Mouse (Mus musculus): ENCODE data around the gene Eftud2. TPM values are rescaled to one million over a fixed set of nuclear protein-coding genes. Genes with fewer than 3 reads are reported as not detected.

Eftud2 gene
- polyA plus RNA-seq, 1 experiment, result 89.9 TPM

- TF ChIP-seq POLR2A (IDR thresholded peaks at IDR 0.05; ENCODE audit: borderline replicate concordance, insufficient read depth, low read length) (no peak), CTCF (IDR thresholded peaks at IDR 0.05; ENCODE audit: borderline replicate concordance, insufficient read depth, low read depth, low read length) (peak; percentile 77)
- H3K27ac ChIP-seq (ENCODE audit: insufficient read depth, low read length), result no peak overlapping the region
- no peaks in the 10 kb centered on the region for H3K27me3 ChIP-seq (ENCODE audit: control insufficient read depth, insufficient read depth, low read length)
- H3K4me1 ChIP-seq (ENCODE audit: control insufficient read depth, insufficient read depth, low read length), result peaks cover under 1% of the 10 kb centered on the region; the same call in 1 of the 2 replicates
- H3K4me3 ChIP-seq (replicated peaks; ENCODE audit: insufficient read depth, low read depth, low read length), result peak overlapping the region; percentile 24
- WGBS, result 6% methylated on average over 43 of the region's 43 CpGs
- DNase-seq, result peak; percentile 73 to 77
Observed at GRCm38 (mm10) chr11:102893015-102893651, 12.3 kb upstream of the Eftud2 start.

GRCm38 (mm10) chr11:102890096-102890495 lies 9.3 kb upstream of the Eftud2 start:
- Histone ChIP-seq H3K4me1 (ENCODE audit: control insufficient read depth, insufficient read depth, low read length) (no peaks in the 10 kb centered on the region), H3K27me3 (ENCODE audit: control insufficient read depth, insufficient read depth, low read length) (no peaks in the 10 kb centered on the region), H3K27ac (ENCODE audit: insufficient read depth, low read length) (no peak overlapping the region), H3K4me3 (replicated peaks; ENCODE audit: insufficient read depth, low read depth, low read length) (no peak overlapping the region)
- DNase-seq, result no peak
- TF ChIP-seq POLR2A (IDR thresholded peaks at IDR 0.05; ENCODE audit: borderline replicate concordance, insufficient read depth, low read length) (no peak), CTCF (IDR thresholded peaks at IDR 0.05; ENCODE audit: borderline replicate concordance, insufficient read depth, low read depth, low read length) (no peak)
- 63% methylated on average over 5 of the region's 5 CpGs for WGBS

- no peak for TF ChIP-seq CTCF (IDR thresholded peaks at IDR 0.05; ENCODE audit: borderline replicate concordance, insufficient read depth, low read depth, low read length)
- no peak for TF ChIP-seq POLR2A (IDR thresholded peaks at IDR 0.05; ENCODE audit: borderline replicate concordance, insufficient read depth, low read length)
- H3K4me3 ChIP-seq (replicated peaks; ENCODE audit: insufficient read depth, low read depth, low read length), result no peak overlapping the region
Observed at GRCm38 (mm10) chr11:102888135-102888534, 7.3 kb upstream of the Eftud2 start.

GRCm38 (mm10) chr11:102887433-102887832 lies 6.6 kb upstream of the Eftud2 start:
- WGBS, result 79% methylated on average over 5 of the region's 5 CpGs
- DNase-seq, result no peak
- no peak for TF ChIP-seq POLR2A (IDR thresholded peaks at IDR 0.05; ENCODE audit: borderline replicate concordance, insufficient read depth, low read length)
- TF ChIP-seq CTCF (IDR thresholded peaks at IDR 0.05; ENCODE audit: borderline replicate concordance, insufficient read depth, low read depth, low read length), result no peak

More at GRCm38 (mm10) chr11:102888135-102888534, 7.3 kb upstream of the Eftud2 start:
- Histone ChIP-seq H3K27ac (ENCODE audit: insufficient read depth, low read length) (no peak overlapping the region), H3K27me3 (ENCODE audit: control insufficient read depth, insufficient read depth, low read length) (no peaks in the 10 kb centered on the region), H3K4me1 (ENCODE audit: control insufficient read depth, insufficient read depth, low read length) (no peaks in the 10 kb centered on the region)
- 46% methylated on average over 3 of the region's 3 CpGs for WGBS
- no peak for DNase-seq

GRCm38 (mm10) chr11:102884616-102885219 lies 3.9 kb upstream of the Eftud2 start, which contains the start of gene Fam187a:
TSS of gene Fam187a (plus strand) at chr11:102885169.
- TF ChIP-seq CTCF (IDR thresholded peaks at IDR 0.05; ENCODE audit: borderline replicate concordance, insufficient read depth, low read depth, low read length) (no peak), POLR2A (IDR thresholded peaks at IDR 0.05; ENCODE audit: borderline replicate concordance, insufficient read depth, low read length) (no peak)
- DNase-seq, result no peak
- Histone ChIP-seq H3K4me1 (ENCODE audit: control insufficient read depth, insufficient read depth, low read length) (no peaks in the 10 kb centered on the region; the same call in 1 of the 2 replicates), H3K4me3 (replicated peaks; ENCODE audit: insufficient read depth, low read depth, low read length) (no peak within 1 kb of the TSS), H3K27ac (ENCODE audit: insufficient read depth, low read length) (no peak within 1 kb of the TSS), H3K27me3 (ENCODE audit: control insufficient read depth, insufficient read depth, low read length) (no peaks in the 10 kb centered on the region)
- WGBS, result 58% methylated on average over 10 of the region's 10 CpGs

More at GRCm38 (mm10) chr11:102887433-102887832, 6.6 kb upstream of the Eftud2 start:
- Histone ChIP-seq H3K4me3 (replicated peaks; ENCODE audit: insufficient read depth, low read depth, low read length) (no peak overlapping the region), H3K4me1 (ENCODE audit: control insufficient read depth, insufficient read depth, low read length) (no peaks in the 10 kb centered on the region), H3K27me3 (ENCODE audit: control insufficient read depth, insufficient read depth, low read length) (no peaks in the 10 kb centered on the region), H3K27ac (ENCODE audit: insufficient read depth, low read length) (no peak overlapping the region)

GRCm38 (mm10) chr11:102881314-102882198 lies 771 bp upstream of the Eftud2 start:
- Histone ChIP-seq H3K4me1 (ENCODE audit: control insufficient read depth, insufficient read depth, low read length) (no peaks in the 10 kb centered on the region; the same call in 1 of the 2 replicates), H3K27me3 (ENCODE audit: control insufficient read depth, insufficient read depth, low read length) (no peaks in the 10 kb centered on the region), H3K27ac (ENCODE audit: insufficient read depth, low read length) (no peak overlapping the region), H3K4me3 (replicated peaks; ENCODE audit: insufficient read depth, low read depth, low read length) (peak overlapping the region; percentile 87)
- DNase-seq, result no peak
- 12% methylated on average over 13 of the region's 13 CpGs for WGBS
- TF ChIP-seq POLR2A (IDR thresholded peaks at IDR 0.05; ENCODE audit: borderline replicate concordance, insufficient read depth, low read length) (no peak), CTCF (IDR thresholded peaks at IDR 0.05; ENCODE audit: borderline replicate concordance, insufficient read depth, low read depth, low read length) (no peak)

GRCm38 (mm10) chr11:102879558-102879957 lies 1.2 kb downstream of the Eftud2 start:
- Histone ChIP-seq H3K27me3 (ENCODE audit: control insufficient read depth, insufficient read depth, low read length) (no peaks in the 10 kb centered on the region), H3K4me1 (ENCODE audit: control insufficient read depth, insufficient read depth, low read length) (peaks cover 6% of the 10 kb centered on the region; the same call in 1 of the 2 replicates), H3K27ac (ENCODE audit: insufficient read depth, low read length) (no peak overlapping the region), H3K4me3 (replicated peaks; ENCODE audit: insufficient read depth, low read depth, low read length) (peak overlapping the region; percentile 12)
- DNase-seq, result no peak
- 31% methylated on average over 2 of the region's 2 CpGs for WGBS
- TF ChIP-seq POLR2A (IDR thresholded peaks at IDR 0.05; ENCODE audit: borderline replicate concordance, insufficient read depth, low read length) (no peak), CTCF (IDR thresholded peaks at IDR 0.05; ENCODE audit: borderline replicate concordance, insufficient read depth, low read depth, low read length) (no peak)
